Comparison of ENCODE assay signal across 8 mouse cellular contexts in genomic region chr7:88129536-88130487, GRCm38 (mm10).
DNase-seq lines count a peak whose midpoint lies in the region; ATAC-seq and TF ChIP-seq lines count a peak whose summit lies in the region.

No protein-coding gene starts in this region.

- H3K4me2 ChIP-seq in heart, embryonic 15.5 days = peak overlapping the region; percentile 74
- H3K4me2 ChIP-seq in forebrain, embryonic 14.5 days (ENCODE audit: low read length) = peak overlapping the region; percentile 70
- H3K4me2 ChIP-seq in stomach, embryonic 14.5 days (replicated peaks; ENCODE audit: low read depth, low read length) = peak overlapping the region; percentile 54

- intact Hi-C loops in heart, postnatal 14 days (cut with DNase I) = no loop called here
- intact Hi-C loops in left cerebral cortex, adult 2 months (cut with DNase I) = loop anchor here (10.0 kb wide), 2 partner anchors 215 to 545 kb away; partner anchors contain the start of gene Grm5

- DNase-seq in heart, postnatal 14 days = no peak
- DNase-seq in ZHBTc4 (ENCODE audit: low read depth, low spot score) = peak; percentile 81
- DNase-seq in forebrain, embryonic 14.5 days (ENCODE audit: low spot score) = peak; percentile 76
- peak; percentile 29 to 40 for DNase-seq in left cerebral cortex, adult 2 months (ENCODE audit: extremely low spot score in 1 of 2, low spot score in 2 of 2)
- peak; percentile 52 for DNase-seq in midbrain, embryonic 10.5 days (ENCODE audit: low spot score)
- DNase-seq in c-Kit-positive CD71-positive TER-119-positive erythroid progenitor cells, embryonic 14.5 days (ENCODE audit: low spot score) = no peak

- WGBS in heart, embryonic 15.5 days = 11% methylated on average over 41 of the region's 41 CpGs
- 7% methylated on average over 39 of the region's 41 CpGs for WGBS in forebrain, embryonic 14.5 days
- WGBS in midbrain, embryonic 10.5 days = 11% methylated on average over 41 of the region's 41 CpGs
- WGBS in stomach, embryonic 14.5 days = 11% methylated on average over 41 of the region's 41 CpGs

- peak overlapping the region; percentile 20; the same call in 1 of the 2 replicates for H3K9ac ChIP-seq in heart, embryonic 15.5 days
- peak overlapping the region; percentile 65 for H3K9ac ChIP-seq in forebrain, embryonic 14.5 days (ENCODE audit: low read length)
- no peak overlapping the region; the same call in 1 of the 2 replicates for H3K9ac ChIP-seq in stomach, embryonic 14.5 days (replicated peaks; ENCODE audit: low read depth, low read length)

- H3K9me3 ChIP-seq in heart, embryonic 15.5 days (replicated peaks) = no peaks in the 10 kb centered on the region
- H3K9me3 ChIP-seq in forebrain, embryonic 14.5 days (replicated peaks; ENCODE audit: control insufficient read depth, low read length) = no peaks in the 10 kb centered on the region
- H3K9me3 ChIP-seq in midbrain, embryonic 10.5 days (replicated peaks) = no peaks in the 10 kb centered on the region
- H3K9me3 ChIP-seq in stomach, embryonic 14.5 days (ENCODE audit: control insufficient read depth, low read depth, low read length) = no peaks in the 10 kb centered on the region

- no peak for TF ChIP-seq CTCF in left cerebral cortex, adult 2 months (IDR thresholded peaks at IDR 0.05)

- peak; percentile 53; the same call in 1 of the 2 replicates for ATAC-seq in heart, embryonic 15.5 days (replicated peaks; ENCODE audit: insufficient number of reproducible peaks, insufficient read depth, low FRiP score, low read depth)
- peak; percentile 93 for ATAC-seq in forebrain, embryonic 14.5 days
- peak; percentile 53; the same call in 1 of the 2 replicates for ATAC-seq in stomach, embryonic 14.5 days (ENCODE audit: insufficient number of reproducible peaks, insufficient read depth, low FRiP score, low read depth)

- H3K4me3 ChIP-seq in heart, embryonic 15.5 days = peak overlapping the region; percentile 40
- H3K4me3 ChIP-seq in forebrain, embryonic 14.5 days (ENCODE audit: low read depth, low read length) = peak overlapping the region; percentile 37
- H3K4me3 ChIP-seq in left cerebral cortex, adult 2 months = peak overlapping the region; percentile 23
- H3K4me3 ChIP-seq in midbrain, embryonic 10.5 days = peak overlapping the region; percentile 57
- peak overlapping the region; percentile 15 for H3K4me3 ChIP-seq in stomach, embryonic 14.5 days (ENCODE audit: low read depth, low read length)

- peaks cover 7% of the 10 kb centered on the region for H3K4me1 ChIP-seq in heart, embryonic 15.5 days (replicated peaks)
- peaks cover 8% of the 10 kb centered on the region; the same call in 1 of the 2 replicates for H3K4me1 ChIP-seq in forebrain, embryonic 14.5 days (ENCODE audit: control insufficient read depth, insufficient read depth, low read length)
- H3K4me1 ChIP-seq in midbrain, embryonic 10.5 days = peaks cover 10% of the 10 kb centered on the region
- peaks cover 3% of the 10 kb centered on the region; the same call in 1 of the 2 replicates for H3K4me1 ChIP-seq in stomach, embryonic 14.5 days (ENCODE audit: control insufficient read depth, insufficient read depth, low read length)

- no peak overlapping the region for H3K27ac ChIP-seq in heart, embryonic 15.5 days
- peak overlapping the region; percentile 33; the same call in 1 of the 2 replicates for H3K27ac ChIP-seq in forebrain, embryonic 14.5 days (ENCODE audit: low read depth, low read length)
- peak overlapping the region; percentile 66 for H3K27ac ChIP-seq in left cerebral cortex, adult 2 months
- H3K27ac ChIP-seq in midbrain, embryonic 10.5 days (replicated peaks) = peak overlapping the region; percentile 69
- H3K27ac ChIP-seq in stomach, embryonic 14.5 days (ENCODE audit: low read length) = no peak overlapping the region

- no peaks in the 10 kb centered on the region for H3K36me3 ChIP-seq in heart, embryonic 15.5 days
- no peaks in the 10 kb centered on the region for H3K36me3 ChIP-seq in forebrain, embryonic 14.5 days (ENCODE audit: control insufficient read depth, insufficient read depth, low read length)
- no peaks in the 10 kb centered on the region for H3K36me3 ChIP-seq in midbrain, embryonic 10.5 days
- no peaks in the 10 kb centered on the region for H3K36me3 ChIP-seq in stomach, embryonic 14.5 days (ENCODE audit: control insufficient read depth, insufficient read depth, low read length)

- peaks cover 20% of the 10 kb centered on the region for H3K27me3 ChIP-seq in heart, embryonic 15.5 days
- H3K27me3 ChIP-seq in forebrain, embryonic 14.5 days (replicated peaks; ENCODE audit: control insufficient read depth, insufficient read depth, low read length) = no peaks in the 10 kb centered on the region
- H3K27me3 ChIP-seq in midbrain, embryonic 10.5 days (ENCODE audit: low read depth, poor library complexity, severe bottlenecking) = peaks cover 28% of the 10 kb centered on the region
- peaks cover 6% of the 10 kb centered on the region; the same call in 1 of the 2 replicates for H3K27me3 ChIP-seq in stomach, embryonic 14.5 days (ENCODE audit: control insufficient read depth, insufficient read depth, low read length)

Comparison
In these comparisons a context has a peak if more than half of its experiments do, and no peak if none do; other contexts are left out.
1. H3K27ac ChIP-seq: peak in forebrain, embryonic 14.5 days (single experiment), left cerebral cortex, adult 2 months (single experiment) and midbrain, embryonic 10.5 days (single experiment); none in heart, embryonic 15.5 days (single experiment) and stomach, embryonic 14.5 days (single experiment).
2. DNase-seq: peak in ZHBTc4 (single experiment), forebrain, embryonic 14.5 days (single experiment), left cerebral cortex, adult 2 months (2 of 2) and midbrain, embryonic 10.5 days (single experiment); none in heart, postnatal 14 days (0 of 2) and c-Kit-positive CD71-positive TER-119-positive erythroid progenitor cells, embryonic 14.5 days (single experiment).
3. Peak in every context shown above with its lines, with median percentiles within 50 percentile points of each other: ATAC-seq, H3K4me2 ChIP-seq and H3K4me3 ChIP-seq.